18 mouse cellular contexts compared by ENCODE assay signal in the genomic region with DNA sequence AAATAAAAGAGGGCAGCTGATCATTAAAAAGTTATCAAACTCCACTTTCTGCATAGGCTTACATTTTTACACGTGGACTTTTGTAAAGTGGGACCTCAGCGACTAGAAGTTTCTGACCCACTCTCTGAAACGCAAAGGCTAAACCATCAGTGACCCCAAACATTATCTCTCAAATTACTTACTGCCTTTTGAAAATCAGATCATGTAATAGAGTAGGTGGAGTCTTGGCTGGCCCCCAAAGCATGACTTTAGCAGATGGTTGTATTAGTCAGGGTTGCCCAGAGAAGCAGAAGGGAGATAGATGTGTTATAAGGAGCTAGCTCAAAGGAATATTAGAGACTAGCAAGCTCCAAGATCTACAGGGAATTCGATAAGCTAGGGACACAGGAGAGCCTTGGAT.
A peak's percentile ranks its signal among the peaks of the same experiment; 100 is the strongest.
DNase-seq lines count a peak whose midpoint lies in the region; ATAC-seq and TF ChIP-seq lines count a peak whose summit lies in the region.
"Had no signal": no experiment of that assay in that cellular context is flagged by ENCODE, and none has a peak within 500 bp of the region (broad histone marks: within the 10 kb centered on the region; RNA-seq: fewer than 3 reads in every experiment).

No protein-coding gene starts in this region.

- no peak for TF ChIP-seq POLR2A in liver, adult 2 months (IDR thresholded peaks at IDR 0.05; ENCODE audit: extremely low read depth, insufficient read depth, low read length)

- no peak overlapping the region for H3K9ac ChIP-seq in embryonic facial prominence, embryonic 14.5 days (ENCODE audit: low read depth, low read length)
- no peak overlapping the region for H3K9ac ChIP-seq in liver, adult 2 months (ENCODE audit: low read depth, low read length)
- H3K9ac ChIP-seq in liver, embryonic 12.5 days = no peak overlapping the region
- H3K9ac ChIP-seq in neural tube, embryonic 15.5 days (replicated peaks) = no peak overlapping the region
- H3K9ac ChIP-seq: embryonic facial prominence, embryonic 12.5 days; forebrain, embryonic 12.5 days; heart, embryonic 13.5 days; liver, embryonic 13.5 days had no signal

- H3K36me3 ChIP-seq in embryonic facial prominence, embryonic 14.5 days (ENCODE audit: control insufficient read depth, insufficient read depth, low read length) = no peaks in the 10 kb centered on the region
- no peaks in the 10 kb centered on the region for H3K36me3 ChIP-seq in embryonic facial prominence, embryonic 10.5 days (replicated peaks)
- H3K36me3 ChIP-seq in liver, adult 2 months (ENCODE audit: control insufficient read depth, insufficient read depth, low read length) = no peaks in the 10 kb centered on the region
- H3K36me3 ChIP-seq in liver, embryonic 12.5 days = no peaks in the 10 kb centered on the region
- no peaks in the 10 kb centered on the region for H3K36me3 ChIP-seq in neural tube, embryonic 15.5 days
- H3K36me3 ChIP-seq: embryonic facial prominence, embryonic 12.5 days; forebrain, embryonic 12.5 days; heart, embryonic 13.5 days; hindbrain, embryonic 10.5 days; liver, embryonic 13.5 days had no signal

- ATAC-seq in embryonic facial prominence, embryonic 14.5 days (ENCODE audit: low read depth) = no peak
- ATAC-seq in liver, embryonic 12.5 days = no peak
- ATAC-seq in neural tube, embryonic 15.5 days (ENCODE audit: low FRiP score) = no peak
- ATAC-seq: CD4-positive, CD25-positive, alpha-beta regulatory T cell, adult 4 months had no signal

- 59% methylated on average over 4 of the region's 4 CpGs for WGBS in embryonic facial prominence, embryonic 14.5 days
- 87% methylated on average over 4 of the region's 4 CpGs for WGBS in embryonic facial prominence, embryonic 10.5 days
- 37% methylated on average over 4 of the region's 4 CpGs for WGBS in liver, adult 2 months
- WGBS in liver, embryonic 12.5 days (ENCODE audit: insufficient replicate concordance) = 76% methylated on average over 4 of the region's 4 CpGs
- 88% methylated on average over 4 of the region's 4 CpGs for whole genome bisulfite sequencing in neural tube, embryonic 15.5 days

- no peak overlapping the region for H3K27ac ChIP-seq in embryonic facial prominence, embryonic 14.5 days (replicated peaks; ENCODE audit: low read depth, low read length)
- no peak overlapping the region for H3K27ac ChIP-seq in embryonic facial prominence, embryonic 10.5 days (replicated peaks)
- H3K27ac ChIP-seq in liver, adult 2 months (replicated peaks; ENCODE audit: insufficient read depth, low read depth, low read length) = 0 out of 2 replicates have a peak overlapping the region, but pooled peaks have one; percentile 4
- no peak overlapping the region for H3K27ac ChIP-seq in liver, embryonic 12.5 days
- no peak overlapping the region for H3K27ac ChIP-seq in neural tube, embryonic 15.5 days (replicated peaks)
- H3K27ac ChIP-seq: embryonic facial prominence, embryonic 12.5 days; forebrain, embryonic 12.5 days; hindbrain, embryonic 10.5 days; liver, embryonic 13.5 days had no signal

- DNase-seq in embryonic facial prominence, embryonic 14.5 days (ENCODE audit: low spot score) = peak; percentile 26
- no peak for DNase-seq in embryonic facial prominence, embryonic 10.5 days (ENCODE audit: low spot score)
- no peak for DNase-seq in liver, adult 2 months (ENCODE audit: extremely low read depth, low read depth, low spot score)
- peak; percentile 45 to 55 for DNase-seq in cerebellum, postnatal 10 days
- DNase-seq in lung, postnatal 10 days = no peak
- DNase-seq: kidney, adult 11 months; kidney, postnatal 36 days; liver, embryonic 13.5 days; lung, postnatal 4 days; midbrain, embryonic 14.5 days; right cerebral cortex, postnatal 4 days had no signal

- peaks cover 34% of the 10 kb centered on the region; the same call in 1 of the 2 replicates for H3K79me2 ChIP-seq in liver, adult 2 months (ENCODE audit: control insufficient read depth, insufficient read depth, low read length)

- no peak overlapping the region for H3K4me2 ChIP-seq in embryonic facial prominence, embryonic 14.5 days (ENCODE audit: low read depth, low read length)
- no peak overlapping the region for H3K4me2 ChIP-seq in liver, embryonic 12.5 days
- H3K4me2 ChIP-seq in neural tube, embryonic 15.5 days = no peak overlapping the region
- H3K4me2 ChIP-seq: embryonic facial prominence, embryonic 12.5 days; forebrain, embryonic 12.5 days; heart, embryonic 13.5 days; liver, embryonic 13.5 days had no signal

- no peaks in the 10 kb centered on the region for H3K27me3 ChIP-seq in embryonic facial prominence, embryonic 14.5 days (replicated peaks; ENCODE audit: control insufficient read depth, insufficient read depth, low read length)
- H3K27me3 ChIP-seq in embryonic facial prominence, embryonic 10.5 days (replicated peaks; ENCODE audit: low read depth, poor library complexity, severe bottlenecking) = no peaks in the 10 kb centered on the region
- H3K27me3 ChIP-seq in liver, adult 2 months (ENCODE audit: control insufficient read depth, insufficient read depth, low read length) = no peaks in the 10 kb centered on the region
- H3K27me3 ChIP-seq in liver, embryonic 12.5 days (replicated peaks) = no peaks in the 10 kb centered on the region
- no peaks in the 10 kb centered on the region for H3K27me3 ChIP-seq in neural tube, embryonic 15.5 days (replicated peaks)
- H3K27me3 ChIP-seq: embryonic facial prominence, embryonic 12.5 days; forebrain, embryonic 12.5 days; heart, embryonic 13.5 days; liver, embryonic 13.5 days had no signal

- H3K9me3 ChIP-seq in embryonic facial prominence, embryonic 14.5 days (ENCODE audit: control insufficient read depth, low read length) = no peaks in the 10 kb centered on the region
- no peaks in the 10 kb centered on the region for H3K9me3 ChIP-seq in embryonic facial prominence, embryonic 10.5 days
- no peaks in the 10 kb centered on the region for H3K9me3 ChIP-seq in liver, embryonic 12.5 days (replicated peaks)
- no peaks in the 10 kb centered on the region for H3K9me3 ChIP-seq in neural tube, embryonic 15.5 days (replicated peaks)
- H3K9me3 ChIP-seq: embryonic facial prominence, embryonic 12.5 days; forebrain, embryonic 12.5 days; heart, embryonic 13.5 days; hindbrain, embryonic 10.5 days; liver, embryonic 13.5 days had no signal

- no peak for TF ChIP-seq CTCF in liver, adult 2 months (IDR thresholded peaks at IDR 0.05; ENCODE audit: low read depth, low read length)

- H3K4me3 ChIP-seq in embryonic facial prominence, embryonic 14.5 days (ENCODE audit: low read depth, low read length) = no peak overlapping the region
- no peak overlapping the region for H3K4me3 ChIP-seq in embryonic facial prominence, embryonic 10.5 days
- H3K4me3 ChIP-seq in liver, adult 2 months (ENCODE audit: insufficient read depth, low read depth, low read length) = no peak overlapping the region
- no peak overlapping the region for H3K4me3 ChIP-seq in liver, embryonic 12.5 days
- no peak overlapping the region for H3K4me3 ChIP-seq in neural tube, embryonic 15.5 days (replicated peaks)
- H3K4me3 ChIP-seq: embryonic facial prominence, embryonic 12.5 days; forebrain, embryonic 12.5 days; heart, embryonic 13.5 days; hindbrain, embryonic 10.5 days; liver, embryonic 13.5 days had no signal

- H3K4me1 ChIP-seq in embryonic facial prominence, embryonic 14.5 days (ENCODE audit: control insufficient read depth, insufficient read depth, low read length) = peaks cover 31% of the 10 kb centered on the region
- H3K4me1 ChIP-seq in embryonic facial prominence, embryonic 10.5 days = peaks cover 35% of the 10 kb centered on the region
- H3K4me1 ChIP-seq in liver, adult 2 months (ENCODE audit: control insufficient read depth, insufficient read depth, low read length) = peaks cover 15% of the 10 kb centered on the region
- H3K4me1 ChIP-seq in liver, embryonic 12.5 days = peaks cover 43% of the 10 kb centered on the region
- peaks cover 27% of the 10 kb centered on the region for H3K4me1 ChIP-seq in neural tube, embryonic 15.5 days

Comparison
In these comparisons a context has a peak if more than half of its experiments do, and no peak if none do; other contexts are left out.
1. DNase-seq: peak in embryonic facial prominence, embryonic 14.5 days (single experiment) and cerebellum, postnatal 10 days (2 of 2); none in embryonic facial prominence, embryonic 10.5 days (single experiment), liver, adult 2 months (single experiment) and lung, postnatal 10 days (single experiment).